Mouse (Mus musculus): Measurements from ENCODE around the gene Slc38a3.

The Slc38a3 gene

GRCm38 (mm10) chr9:107634406-107635278 is 34.7 kb downstream of the Slc38a3 start:
- peak; percentile 53 for DNase-seq

- peak; percentile 69 for DNase-seq
These were observed 35.5 kb downstream of the Slc38a3 start for GRCm38 (mm10) chr9:107633661-107634405.

- peak; percentile 69 for DNase-seq
These were observed 36.2 kb downstream of the Slc38a3 start for GRCm38 (mm10) chr9:107633091-107633660.

GRCm38 (mm10) chr9:107632478-107632877 is 36.9 kb downstream of the Slc38a3 start:
- peak; percentile 74 for DNase-seq

GRCm38 (mm10) chr9:107631861-107632260 is 37.5 kb downstream of the Slc38a3 start:
- peak; percentile 46 for DNase-seq

- peak; percentile 42 for DNase-seq
These were observed 38.0 kb downstream of the Slc38a3 start for GRCm38 (mm10) chr9:107631311-107631826.

GRCm38 (mm10) chr9:107630576-107630975 is 38.8 kb downstream of the Slc38a3 start:
- DNase-seq = peak; percentile 68

- peak; percentile 52 for DNase-seq
These were observed 39.4 kb downstream of the Slc38a3 start for GRCm38 (mm10) chr9:107629901-107630425.

- DNase-seq = peak; percentile 43
These were observed 40.0 kb downstream of the Slc38a3 start for GRCm38 (mm10) chr9:107629411-107629730.

- peak; percentile 52 for DNase-seq
These were observed 40.5 kb downstream of the Slc38a3 start for GRCm38 (mm10) chr9:107628721-107629410.

- peak; percentile 45 for DNase-seq
These were observed 41.7 kb downstream of the Slc38a3 start for GRCm38 (mm10) chr9:107627387-107628255.

- peak; percentile 81 for DNase-seq
These were observed 42.5 kb downstream of the Slc38a3 start for GRCm38 (mm10) chr9:107626844-107627277.

GRCm38 (mm10) chr9:107626158-107626843 is 43.0 kb downstream of the Slc38a3 start:
- peak; percentile 46 for DNase-seq

GRCm38 (mm10) chr9:107625351-107626128 is 43.8 kb downstream of the Slc38a3 start:
- DNase-seq = peak; percentile 41

GRCm38 (mm10) chr9:107624951-107625350 is 44.4 kb downstream of the Slc38a3 start:
- no peak for DNase-seq

GRCm38 (mm10) chr9:107624539-107624938 is 44.8 kb downstream of the Slc38a3 start:
- no peak for DNase-seq

GRCm38 (mm10) chr9:107620954-107621353 is 48.4 kb downstream of the Slc38a3 start:
- DNase-seq = peak; percentile 55

- DNase-seq = no peak
These were observed 49.8 kb downstream of the Slc38a3 start for GRCm38 (mm10) chr9:107619546-107619879.

GRCm38 (mm10) chr9:107618778-107619545 is 50.4 kb downstream of the Slc38a3 start:
- DNase-seq = peak; percentile 59

Data from cerebellum, adult 9-11 months (tissue).